In the genomic region with DNA sequence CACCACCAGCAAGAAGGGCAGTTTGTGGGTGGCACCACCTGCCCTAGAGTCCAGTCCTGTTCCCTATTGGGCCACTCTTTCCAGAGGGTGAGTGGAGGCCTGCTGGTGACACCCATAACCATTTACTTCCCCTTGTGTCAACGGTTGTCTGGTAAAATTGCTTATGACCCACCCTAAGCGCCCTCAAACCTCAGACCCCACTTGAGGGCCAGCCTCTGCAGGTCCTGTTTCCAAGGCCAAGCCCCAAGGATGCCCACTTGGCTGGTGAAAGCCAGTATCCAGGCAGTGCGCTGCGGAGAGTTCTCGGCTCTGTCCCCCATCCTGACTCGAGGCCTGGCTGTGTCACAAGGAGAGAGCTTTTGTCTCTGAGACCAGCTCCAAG, we compare ENCODE assay signal across 7 mouse cellular contexts. TPM values are rescaled to one million over a fixed set of nuclear protein-coding genes. Genes with fewer than 3 reads are reported as not detected.
DNase-seq lines count a peak whose midpoint lies in the region; ATAC-seq and TF ChIP-seq lines count a peak whose summit lies in the region.

No protein-coding gene starts in this region.

- no peak for TF ChIP-seq EP300 in stomach, postnatal 0 days (optimal IDR thresholded peaks at IDR 0.05)

- H3K36me3 ChIP-seq in hindbrain, embryonic 10.5 days, result peaks cover 81% of the 10 kb centered on the region
- no peaks in the 10 kb centered on the region for H3K36me3 ChIP-seq in hindbrain, embryonic 11.5 days (ENCODE audit: control insufficient read depth, insufficient read depth, low read length)
- peaks cover 88% of the 10 kb centered on the region for H3K36me3 ChIP-seq in embryonic facial prominence, embryonic 10.5 days (replicated peaks)
- no peaks in the 10 kb centered on the region for H3K36me3 ChIP-seq in forebrain, embryonic 15.5 days
- no peaks in the 10 kb centered on the region for H3K36me3 ChIP-seq in stomach, postnatal 0 days (ENCODE audit: control insufficient read depth, insufficient read depth, low read length)

- TF ChIP-seq CTCF in stomach, postnatal 0 days (IDR thresholded peaks at IDR 0.05; ENCODE audit: low read depth), result no peak

- no peak overlapping the region for H3K4me2 ChIP-seq in hindbrain, embryonic 11.5 days (replicated peaks; ENCODE audit: low read depth, low read length)
- no peak overlapping the region for H3K4me2 ChIP-seq in forebrain, embryonic 15.5 days (replicated peaks)
- no peak overlapping the region for H3K4me2 ChIP-seq in stomach, postnatal 0 days (replicated peaks; ENCODE audit: low read depth)

- H3K9ac ChIP-seq in hindbrain, embryonic 11.5 days (ENCODE audit: low read depth, low read length), result no peak overlapping the region
- H3K9ac ChIP-seq in forebrain, embryonic 15.5 days (replicated peaks), result no peak overlapping the region
- no peak overlapping the region for H3K9ac ChIP-seq in stomach, postnatal 0 days (ENCODE audit: low read length)

- H3K4me3 ChIP-seq in hindbrain, embryonic 10.5 days, result no peak overlapping the region; the same call in 1 of the 2 replicates
- no peak overlapping the region for H3K4me3 ChIP-seq in hindbrain, embryonic 11.5 days (ENCODE audit: low read depth, low read length)
- no peak overlapping the region for H3K4me3 ChIP-seq in embryonic facial prominence, embryonic 10.5 days
- H3K4me3 ChIP-seq in forebrain, embryonic 15.5 days, result no peak overlapping the region
- H3K4me3 ChIP-seq in stomach, postnatal 0 days (ENCODE audit: low read depth, low read length), result no peak overlapping the region

- H3K9me3 ChIP-seq in hindbrain, embryonic 10.5 days, result no peaks in the 10 kb centered on the region
- H3K9me3 ChIP-seq in hindbrain, embryonic 11.5 days (ENCODE audit: control insufficient read depth, low read length), result no peaks in the 10 kb centered on the region
- no peaks in the 10 kb centered on the region for H3K9me3 ChIP-seq in embryonic facial prominence, embryonic 10.5 days
- no peaks in the 10 kb centered on the region for H3K9me3 ChIP-seq in forebrain, embryonic 15.5 days
- no peaks in the 10 kb centered on the region for H3K9me3 ChIP-seq in stomach, postnatal 0 days (ENCODE audit: control insufficient read depth, low read length)

- WGBS in hindbrain, embryonic 10.5 days, result 79% methylated on average over 6 of the region's 6 CpGs
- 85% methylated on average over 6 of the region's 6 CpGs for WGBS in hindbrain, embryonic 11.5 days
- 84% methylated on average over 6 of the region's 6 CpGs for WGBS in embryonic facial prominence, embryonic 10.5 days
- 73% methylated on average over 6 of the region's 6 CpGs for WGBS in forebrain, embryonic 15.5 days
- 85% methylated on average over 6 of the region's 6 CpGs for WGBS in stomach, postnatal 0 days

- no peak for ATAC-seq in hindbrain, embryonic 11.5 days (ENCODE audit: low FRiP score)
- no peak for ATAC-seq in forebrain, embryonic 15.5 days (replicated peaks)
- ATAC-seq in megakaryocyte progenitor cell, adult 5-6 weeks (replicated peaks; ENCODE audit: poor library complexity), result peak; percentile 18; the same call in 1 of the 2 replicates
- ATAC-seq in stomach, postnatal 0 days (ENCODE audit: low FRiP score, low TSS enrichment), result no peak

- no peak for DNase-seq in hindbrain, embryonic 10.5 days (ENCODE audit: low spot score)
- DNase-seq in hindbrain, embryonic 11.5 days (ENCODE audit: low spot score), result no peak
- DNase-seq in embryonic facial prominence, embryonic 10.5 days (ENCODE audit: low spot score), result no peak
- no peak for DNase-seq in stomach, postnatal 0 days (ENCODE audit: low spot score)
- DNase-seq in layer of hippocampus, adult 9-10 months (ENCODE audit: low spot score), result no peak

- H3K27me3 ChIP-seq in hindbrain, embryonic 10.5 days (ENCODE audit: insufficient read depth, poor library complexity, severe bottlenecking), result no peaks in the 10 kb centered on the region
- no peaks in the 10 kb centered on the region for H3K27me3 ChIP-seq in hindbrain, embryonic 11.5 days (ENCODE audit: control insufficient read depth, insufficient read depth, low read length)
- H3K27me3 ChIP-seq in embryonic facial prominence, embryonic 10.5 days (replicated peaks; ENCODE audit: low read depth, poor library complexity, severe bottlenecking), result no peaks in the 10 kb centered on the region
- H3K27me3 ChIP-seq in forebrain, embryonic 15.5 days, result no peaks in the 10 kb centered on the region
- no peaks in the 10 kb centered on the region for H3K27me3 ChIP-seq in stomach, postnatal 0 days (ENCODE audit: control insufficient read depth, insufficient read depth, low read length)

- peaks cover 100% of the 10 kb centered on the region for H3K4me1 ChIP-seq in hindbrain, embryonic 10.5 days (replicated peaks)
- peaks cover 17% of the 10 kb centered on the region for H3K4me1 ChIP-seq in hindbrain, embryonic 11.5 days (replicated peaks; ENCODE audit: control insufficient read depth, insufficient read depth, low read length)
- H3K4me1 ChIP-seq in embryonic facial prominence, embryonic 10.5 days, result peaks cover 98% of the 10 kb centered on the region
- H3K4me1 ChIP-seq in forebrain, embryonic 15.5 days, result peaks cover 97% of the 10 kb centered on the region
- peaks cover 13% of the 10 kb centered on the region for H3K4me1 ChIP-seq in stomach, postnatal 0 days (replicated peaks; ENCODE audit: control insufficient read depth, insufficient read depth)

- H3K27ac ChIP-seq in hindbrain, embryonic 10.5 days, result 0 out of 2 replicates have a peak overlapping the region, but pooled peaks have one; percentile 57
- no peak overlapping the region for H3K27ac ChIP-seq in hindbrain, embryonic 11.5 days (ENCODE audit: low read depth, low read length)
- 0 out of 2 replicates have a peak overlapping the region, but pooled peaks have one; percentile 58 for H3K27ac ChIP-seq in embryonic facial prominence, embryonic 10.5 days (replicated peaks)
- peak overlapping the region; percentile 81 for H3K27ac ChIP-seq in forebrain, embryonic 15.5 days (replicated peaks)
- H3K27ac ChIP-seq in stomach, postnatal 0 days (replicated peaks), result no peak overlapping the region

RNA-seq across cellular contexts. Expression of a gene that starts 28.0 kb away (rescaled TPM):
- 17.0 and 18.8 TPM in 2 replicates for polyA plus RNA-seq in hindbrain, embryonic 10.5 days (2016; fragmentation: Nextera tagmentation; extraction: Ambion mirVana)
- 18.1 and 23.1 TPM in 2 replicates for polyA plus RNA-seq in hindbrain, embryonic 11.5 days (2014; fragmentation: Nextera tagmentation; extraction: Ambion mirVana)
- polyA plus RNA-seq in embryonic facial prominence, embryonic 10.5 days (2016; fragmentation: Nextera tagmentation; extraction: Ambion mirVana), result 18.0 and 18.4 TPM in 2 replicates
- polyA plus RNA-seq in forebrain, embryonic 15.5 days (2015; fragmentation: Nextera tagmentation; extraction: Ambion mirVana), result 15.4 and 16.1 TPM in 2 replicates
- 12.1 and 17.2 TPM in 2 replicates for total RNA-seq in megakaryocyte progenitor cell, adult 5-6 weeks (2015)
- 3.9 and 5.4 TPM in 2 replicates for total RNA-seq in megakaryocyte progenitor cell, adult 5-6 weeks (2017)
- polyA plus RNA-seq in stomach, postnatal 0 days (2015; fragmentation: Nextera tagmentation; extraction: Ambion mirVana), result 2.7 and 2.9 TPM in 2 replicates

Comparison
In these comparisons a context has a peak if more than half of its experiments do, and no peak if none do; other contexts are left out.
1. H3K27ac ChIP-seq: peak in hindbrain, embryonic 10.5 days (single experiment), embryonic facial prominence, embryonic 10.5 days (single experiment) and forebrain, embryonic 15.5 days (single experiment); none in hindbrain, embryonic 11.5 days (single experiment) and stomach, postnatal 0 days (single experiment).